Mouse (Mus musculus) fibroblast of lung, adult 2 months (primary cell): ENCODE measurements around the gene Actr3.

Experiments used
- DNase-seq: peaks from one replicate; pipeline ENCODE4 v3.0.0-alpha.2; 2011; ENCODE audit warnings: low read depth

Actr3 gene

GRCm38 (mm10) chr1:125435369-125436135 is at the start of gene Actr3:
Gene Actr3, minus strand, starts transcription at chr1:125435727.
- peak; percentile 97 for DNase-seq

DNA sequence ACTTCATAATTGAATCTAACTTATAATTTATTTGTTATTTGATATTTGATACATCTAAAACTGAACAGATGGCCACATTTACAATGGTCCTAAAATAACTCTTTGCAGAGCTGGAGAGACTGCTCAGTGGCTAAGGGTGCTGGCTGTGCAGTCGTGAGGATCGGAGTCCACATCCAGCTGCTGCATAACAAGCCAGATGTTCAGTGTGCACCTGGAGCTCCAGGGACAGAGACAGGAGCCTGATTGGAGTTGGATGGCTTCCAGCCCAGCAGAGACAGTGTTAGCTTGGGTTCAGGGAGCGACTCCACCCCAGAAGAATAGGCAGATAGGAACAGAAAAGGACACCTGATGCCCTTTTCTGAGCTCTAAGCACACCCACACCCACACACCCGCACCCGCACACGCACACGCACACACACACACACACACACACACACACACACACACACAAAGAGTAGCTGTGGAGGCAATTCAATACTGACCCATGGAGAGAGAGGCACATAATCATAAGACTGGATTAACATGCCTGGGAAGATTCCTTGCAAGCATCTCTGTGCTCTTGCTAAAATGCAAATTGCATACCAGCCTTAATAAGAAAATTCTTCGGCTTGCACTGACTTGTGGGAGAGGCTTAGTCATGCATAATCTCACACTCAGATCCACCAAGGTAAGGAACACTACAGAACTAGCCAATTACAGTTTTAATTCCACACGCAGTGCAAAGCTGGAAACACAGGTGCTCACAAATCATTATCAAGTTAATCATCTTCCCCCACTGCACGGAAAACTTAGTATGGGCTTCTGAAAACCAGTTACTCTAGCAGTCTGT is 47.1 kb upstream of the Actr3 start:
- no peak for DNase-seq

DNA sequence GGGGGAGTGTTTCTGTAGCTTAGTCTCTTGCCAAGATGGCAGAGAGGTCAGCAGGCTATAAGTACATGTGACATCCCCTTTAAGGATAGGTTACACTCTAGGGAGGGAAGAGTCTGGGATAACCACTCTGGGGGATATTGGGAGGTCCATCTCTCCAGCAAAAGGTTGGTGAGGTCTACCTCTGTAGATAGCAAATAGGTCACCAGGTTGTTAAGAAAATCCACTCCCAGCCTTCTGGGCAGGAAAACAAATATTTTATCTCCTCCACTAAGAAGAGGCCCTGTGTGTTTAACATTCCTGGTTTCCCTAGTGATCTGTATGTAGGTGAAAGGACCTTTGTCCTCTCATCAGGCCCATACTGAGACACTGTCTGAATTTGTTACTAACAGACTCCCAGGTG is 46.3 kb upstream of the Actr3 start:
- DNase-seq: no peak

- DNase-seq: no peak
These were observed 43.1 kb upstream of the Actr3 start for GRCm38 (mm10) chr1:125478588-125478987.

- no peak for DNase-seq
These were observed 40.6 kb upstream of the Actr3 start for GRCm38 (mm10) chr1:125475961-125476682.

- no peak for DNase-seq
These were observed 38.3 kb upstream of the Actr3 start for GRCm38 (mm10) chr1:125473866-125474265.

DNA sequence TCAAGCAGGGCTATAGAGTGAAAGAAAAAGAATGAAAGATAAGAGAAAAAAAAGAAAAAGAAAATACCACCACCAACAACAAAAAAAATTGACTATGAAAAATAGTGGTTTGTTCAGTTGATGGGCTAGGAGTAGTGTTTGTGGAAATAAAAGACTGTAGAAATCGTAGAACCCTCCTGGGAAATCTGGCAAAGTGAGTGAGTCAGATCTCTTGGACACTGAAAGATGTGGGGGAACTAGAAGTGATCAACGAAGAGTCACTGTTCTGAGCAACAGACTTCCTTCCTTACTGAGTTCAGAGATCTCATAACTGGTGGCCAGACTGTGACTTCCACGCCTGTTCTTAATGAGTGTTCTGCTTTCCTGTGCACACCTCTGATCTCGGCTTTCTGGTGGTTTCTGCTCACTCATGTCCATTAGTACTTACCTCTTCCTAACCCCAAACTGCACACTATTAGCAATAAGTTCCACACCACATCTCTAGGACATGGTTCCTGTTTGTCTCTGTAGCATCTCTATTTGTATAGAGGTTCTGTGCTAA is 37.7 kb upstream of the Actr3 start:
- no peak for DNase-seq

DNA sequence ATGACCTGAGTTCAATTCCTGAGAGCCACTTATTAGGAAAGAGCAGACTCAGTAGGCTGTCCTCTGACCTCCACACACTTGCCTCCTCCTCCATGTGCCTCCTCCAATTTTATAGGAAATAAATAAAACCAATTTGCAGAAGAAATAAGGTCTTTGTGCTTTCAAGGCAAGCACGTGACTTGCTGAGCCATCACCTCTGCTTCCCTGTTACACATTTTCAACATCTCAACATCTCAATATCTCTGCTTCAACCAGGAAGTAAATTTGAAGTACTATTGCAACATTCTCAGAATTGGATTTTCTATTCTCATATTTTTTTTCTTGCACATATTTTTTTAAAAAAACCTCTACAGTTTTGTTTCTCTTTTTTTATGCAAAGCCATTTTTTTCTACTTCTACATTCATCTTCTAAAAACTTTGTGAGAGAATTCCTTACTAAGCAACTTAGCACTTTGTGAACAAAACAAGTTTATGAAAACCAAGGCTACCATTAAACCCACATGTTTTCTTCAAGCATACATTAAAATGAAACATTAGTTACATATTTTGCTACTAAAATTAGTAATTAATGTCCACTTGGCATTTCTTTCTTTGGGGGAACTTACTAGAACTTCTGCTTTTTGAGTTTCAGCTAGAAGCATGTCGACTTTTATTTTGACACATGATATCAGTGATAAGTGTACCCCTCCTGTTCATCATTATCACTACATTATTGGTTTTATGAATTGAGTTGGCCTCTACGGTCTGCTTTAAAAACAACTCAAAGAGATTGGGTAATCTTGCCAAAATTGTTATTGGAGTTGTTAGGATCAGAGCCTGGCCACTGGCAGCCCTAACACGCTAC is 35.5 kb upstream of the Actr3 start:
- no peak for DNase-seq

DNA sequence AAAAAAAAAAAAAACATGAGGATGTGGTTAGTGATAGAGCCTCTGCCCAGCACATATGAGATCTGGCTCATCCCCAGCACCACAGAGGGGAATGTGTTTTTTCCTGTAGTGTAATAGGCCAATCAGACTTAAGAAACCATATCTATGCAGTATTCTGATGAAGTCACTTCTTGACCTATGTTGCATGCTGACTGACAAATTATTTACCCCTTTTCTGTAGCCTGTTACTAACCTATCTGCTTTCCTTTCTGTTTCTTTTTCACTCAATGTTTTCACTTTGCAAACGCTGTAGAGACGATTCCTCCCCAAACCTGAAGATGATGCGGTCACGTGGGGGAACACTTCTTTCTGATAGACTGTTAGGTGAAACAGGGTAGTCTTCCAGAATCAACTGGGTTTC is 32.4 kb upstream of the Actr3 start:
- DNase-seq: no peak

DNA sequence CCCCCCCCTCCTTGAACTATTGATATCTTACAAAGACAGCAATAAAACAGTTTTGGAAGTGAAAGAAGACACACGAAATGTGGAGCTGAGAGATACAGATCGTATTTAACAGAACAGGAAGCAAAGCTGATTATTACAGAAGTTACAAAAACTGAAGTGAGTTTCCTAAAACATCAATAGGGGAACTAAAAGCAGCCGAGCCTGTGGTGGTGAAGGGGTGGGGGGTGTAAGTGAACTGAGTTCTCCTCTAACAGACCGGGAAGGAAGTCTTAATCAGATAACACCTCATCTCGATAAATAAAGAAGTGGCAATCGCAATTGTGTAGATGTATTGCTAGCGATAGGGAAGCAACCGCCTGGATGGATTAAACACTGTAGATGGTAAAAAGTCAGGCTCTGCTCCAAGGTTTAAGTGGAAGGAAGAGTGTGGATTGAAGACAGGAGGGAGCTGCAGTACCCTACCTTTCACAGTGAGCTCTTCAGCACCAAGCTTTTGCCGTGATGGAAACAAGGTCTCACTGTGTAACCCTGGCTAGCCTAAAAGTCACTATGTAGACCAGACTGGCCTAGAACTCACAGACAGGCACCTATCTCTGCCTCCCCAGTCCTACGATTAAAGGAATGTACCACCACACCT is 31.2 kb upstream of the Actr3 start:
- no peak for DNase-seq

DNA sequence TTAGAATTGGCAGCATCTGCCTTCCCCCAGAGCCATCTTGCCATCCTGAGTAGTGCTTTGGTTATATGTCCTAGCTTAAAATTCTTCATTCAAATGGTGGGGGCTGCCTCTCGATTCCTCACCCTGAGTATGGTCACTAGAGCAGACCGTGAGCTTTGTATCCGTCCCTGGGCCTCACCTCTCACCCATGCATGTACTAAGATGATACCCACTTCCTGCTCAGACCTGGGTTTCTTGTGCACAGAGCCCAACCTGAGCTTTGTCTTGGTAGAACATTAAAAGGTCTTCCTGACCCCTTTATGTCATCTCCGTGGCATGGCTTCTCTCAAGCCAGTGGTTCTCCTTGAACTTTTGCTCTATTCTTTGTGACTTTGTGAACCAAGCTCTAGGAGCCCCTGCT is 28.5 kb upstream of the Actr3 start:
- no peak for DNase-seq

DNA sequence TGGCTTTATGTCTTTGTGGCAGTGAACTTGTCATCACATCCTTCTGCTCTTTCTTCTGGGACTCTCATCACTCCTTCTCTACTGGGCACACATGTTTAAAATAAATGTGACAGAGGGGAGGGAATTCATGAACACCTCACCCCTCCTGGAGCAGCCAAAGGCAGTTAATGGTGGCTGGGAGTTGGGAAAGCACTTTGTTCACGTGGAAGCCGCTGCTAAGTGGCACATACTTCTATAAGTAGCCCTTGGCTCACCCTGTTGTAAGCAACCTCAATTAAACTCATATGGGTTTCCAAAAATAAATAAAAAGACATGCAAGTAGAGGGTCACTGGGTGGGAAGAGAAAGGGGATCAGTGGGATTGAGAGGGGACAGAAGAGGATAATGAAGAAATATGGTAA is 27.8 kb upstream of the Actr3 start:
- DNase-seq: no peak

GRCm38 (mm10) chr1:125462917-125463316 is 27.4 kb upstream of the Actr3 start:
- no peak for DNase-seq

- peak; percentile 59 for DNase-seq
These were observed 23.0 kb upstream of the Actr3 start for GRCm38 (mm10) chr1:125458531-125458930.

GRCm38 (mm10) chr1:125455128-125455527 is 19.6 kb upstream of the Actr3 start:
- no peak for DNase-seq

GRCm38 (mm10) chr1:125450282-125451000 is 14.9 kb upstream of the Actr3 start:
- peak; percentile 25 for DNase-seq

- DNase-seq: no peak
These were observed 12.4 kb upstream of the Actr3 start for GRCm38 (mm10) chr1:125447926-125448325.

- DNase-seq: no peak
These were observed 6.2 kb upstream of the Actr3 start for GRCm38 (mm10) chr1:125441679-125442078.

DNA sequence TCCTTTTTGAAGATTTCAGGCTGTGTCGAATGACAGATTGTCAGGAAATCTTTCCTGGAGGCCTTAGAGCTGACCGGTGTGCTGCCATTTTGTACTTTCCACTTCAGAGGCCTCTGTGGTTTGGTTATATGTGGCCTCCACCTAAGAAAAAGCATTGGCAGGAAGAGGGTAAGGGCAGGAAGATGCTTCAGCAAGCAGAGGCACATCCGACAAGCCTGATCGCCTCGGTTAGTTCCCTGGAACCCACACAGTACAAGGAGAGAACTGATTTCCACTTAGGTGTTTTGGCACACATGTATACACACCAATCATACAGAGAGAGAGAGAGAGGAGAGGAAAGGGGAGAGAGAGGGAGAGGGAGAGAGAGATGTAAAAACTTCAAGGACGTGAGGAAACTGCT is 5.7 kb upstream of the Actr3 start:
- DNase-seq: no peak

- DNase-seq: no peak
These were observed 4.0 kb upstream of the Actr3 start for GRCm38 (mm10) chr1:125439556-125439955.
